Mouse (Mus musculus) neural tube, embryonic 11.5 days (tissue): ENCODE results near the gene Lrg1. TPM values are rescaled to one million over a fixed set of nuclear protein-coding genes. Genes with fewer than 3 reads are reported as not detected.

Experiments used
- ATAC-seq: fragments of 200-750 bp; cut with Nextera tagmentation; 2 replicates; pipeline ENCODE4 v1.8.0; 2017; ENCODE audit warnings: moderate number of reproducible peaks, mild to moderate bottlenecking, moderate TSS enrichment, moderate library complexity; ENCODE audit not compliant: insufficient read depth, low FRiP score, low TSS enrichment
- DNase-seq: peaks from one replicate; pipeline ENCODE4 v3.0.0-alpha.2; 2015; ENCODE audit warnings: low spot score
- H3K27ac ChIP-seq: fragments of 300-500 bp; sonication (generic); 2 replicates; pipeline ENCODE4 v1.5.1; 2014; ENCODE audit warnings: low read depth, mild to moderate bottlenecking, low read length
- H3K27me3 ChIP-seq: fragments of 300-500 bp; sonication (generic); 2 replicates; pipeline ENCODE4 v1.6.1; 2014; ENCODE audit warnings: mild to moderate bottlenecking, low read length, mixed read lengths; ENCODE audit not compliant: control insufficient read depth, insufficient read depth
- H3K36me3 ChIP-seq: fragments of 300-500 bp; sonication (generic); 2 replicates; pipeline ENCODE4 v1.6.1; 2014; ENCODE audit warnings: mild to moderate bottlenecking, low read length, moderate library complexity, mixed read lengths; ENCODE audit not compliant: control insufficient read depth, insufficient read depth
- H3K4me1 ChIP-seq: fragments of 300-500 bp; sonication (generic); 2 replicates; pipeline ENCODE4 v1.6.1; 2014; ENCODE audit warnings: low read length, mixed read lengths; ENCODE audit not compliant: control insufficient read depth, insufficient read depth
- H3K4me2 ChIP-seq: fragments of 300-500 bp; sonication (generic); 2 replicates; pipeline ENCODE4 v1.6.1; 2014; ENCODE audit warnings: low read depth, mild to moderate bottlenecking, moderate library complexity
- H3K4me3 ChIP-seq: fragments of 300-500 bp; sonication (generic); 2 replicates; pipeline ENCODE4 v1.5.1; 2014; ENCODE audit warnings: low read depth, low read length
- H3K9ac ChIP-seq: fragments of 300-500 bp; sonication (generic); 2 replicates; pipeline ENCODE4 v1.6.1; 2014; ENCODE audit warnings: mild to moderate bottlenecking, low read length
- H3K9me3 ChIP-seq: fragments of 300-500 bp; sonication (generic); 2 replicates; pipeline ENCODE4 v1.6.1; 2016; ENCODE audit warnings: low read length; ENCODE audit not compliant: control insufficient read depth
- WGBS: fragments of 180-500 bp; shearing (Covaris S2); extraction: QIAGEN DNeasy Blood & Tissue Kit; methylation state at CpG from one replicate; pipeline ENCODE4 v1.1.7; 2014; 5-methylcytosine and 5-hydroxymethylcytosine counted together
- polyA plus RNA-seq: library from polyadenylated mRNA; unstranded; fragments of >200 nt; fragmentation: Nextera tagmentation; extraction: Ambion mirVana; gene quantifications from 2 replicates; pipeline ENCODE4 v1.2.1, GENCODE M21; 2014

The Lrg1 gene
- polyA plus RNA-seq, 1 experiment from 2014 or later = not detected

- Histone ChIP-seq H3K27me3 (no peaks in the 10 kb centered on the region), H3K4me1 (no peaks in the 10 kb centered on the region), H3K9me3 (no peaks in the 10 kb centered on the region), H3K4me2 (no peak overlapping the region), H3K4me3 (no peak overlapping the region), H3K27ac (no peak overlapping the region), H3K36me3 (peaks cover 31% of the 10 kb centered on the region), H3K9ac (no peak overlapping the region)
- 94% methylated on average over 9 of the region's 9 CpGs for WGBS
- ATAC-seq (no peak), DNase-seq (no peak)
Measured at GRCm38 (mm10) chr17:56102927-56103326, 18.9 kb downstream of the Lrg1 start.

GRCm38 (mm10) chr17:56102158-56102557, 19.6 kb downstream of the Lrg1 start:
- DNase-seq = no peak
- Histone ChIP-seq H3K27ac (no peak overlapping the region), H3K9me3 (no peaks in the 10 kb centered on the region), H3K27me3 (no peaks in the 10 kb centered on the region), H3K9ac (no peak overlapping the region), H3K4me3 (no peak overlapping the region), H3K4me2 (no peak overlapping the region), H3K36me3 (peaks cover 36% of the 10 kb centered on the region), H3K4me1 (no peaks in the 10 kb centered on the region)
- WGBS = 91% methylated on average over 5 of the region's 5 CpGs
- ATAC-seq = no peak

DNA sequence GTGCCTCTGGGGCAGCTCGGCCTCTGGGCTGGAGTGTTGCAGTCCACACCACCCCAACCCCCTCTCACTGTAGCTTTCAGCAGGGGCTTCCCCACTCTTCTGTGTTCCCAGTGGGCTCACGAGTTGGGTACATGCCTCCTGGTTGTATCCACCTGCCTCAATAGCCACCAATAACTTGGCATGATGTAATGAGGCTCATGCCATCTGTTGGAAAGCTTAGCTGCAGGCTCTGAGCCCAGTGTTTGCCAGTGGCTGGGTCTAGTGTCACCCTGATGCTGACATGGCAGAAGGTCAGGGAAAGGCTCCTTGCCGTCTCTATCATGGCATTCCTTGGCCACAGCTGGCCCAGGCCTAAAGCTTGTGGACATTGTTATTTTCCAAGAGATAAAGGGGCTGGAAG, 21.0 kb downstream of the Lrg1 start:
- Histone ChIP-seq H3K4me2 (no peak overlapping the region), H3K4me3 (no peak overlapping the region), H3K9me3 (no peaks in the 10 kb centered on the region), H3K9ac (no peak overlapping the region), H3K4me1 (no peaks in the 10 kb centered on the region), H3K27me3 (no peaks in the 10 kb centered on the region), H3K27ac (no peak overlapping the region), H3K36me3 (peaks cover 48% of the 10 kb centered on the region)
- WGBS = 84% methylated on average over 3 of the region's 3 CpGs
- DNase-seq (no peak), ATAC-seq (no peak)

GRCm38 (mm10) chr17:56098711-56099572, 22.9 kb downstream of the Lrg1 start:
- H3K27ac ChIP-seq = no peak overlapping the region
- no peak overlapping the region for H3K4me3 ChIP-seq
- no peak overlapping the region for H3K4me2 ChIP-seq
- WGBS = 92% methylated on average over 15 of the region's 15 CpGs
- no peak overlapping the region for H3K9ac ChIP-seq
- H3K36me3 ChIP-seq = peaks cover 51% of the 10 kb centered on the region
- no peaks in the 10 kb centered on the region for H3K9me3 ChIP-seq
- H3K4me1 ChIP-seq = no peaks in the 10 kb centered on the region
- DNase-seq (no peak), ATAC-seq (no peak)
- no peaks in the 10 kb centered on the region for H3K27me3 ChIP-seq

GRCm38 (mm10) chr17:56098180-56098579, 23.6 kb downstream of the Lrg1 start:
- ATAC-seq (no peak), DNase-seq (no peak)
- WGBS = 88% methylated on average over 8 of the region's 8 CpGs
- Histone ChIP-seq H3K9me3 (no peaks in the 10 kb centered on the region), H3K4me1 (no peaks in the 10 kb centered on the region), H3K4me2 (no peak overlapping the region), H3K36me3 (peaks cover 51% of the 10 kb centered on the region), H3K4me3 (no peak overlapping the region), H3K9ac (no peak overlapping the region), H3K27ac (no peak overlapping the region), H3K27me3 (no peaks in the 10 kb centered on the region)

GRCm38 (mm10) chr17:56096883-56097282, 24.9 kb downstream of the Lrg1 start:
- Histone ChIP-seq H3K4me1 (no peaks in the 10 kb centered on the region), H3K9me3 (no peaks in the 10 kb centered on the region), H3K9ac (no peak overlapping the region), H3K27ac (no peak overlapping the region), H3K36me3 (peaks cover 40% of the 10 kb centered on the region), H3K4me2 (no peak overlapping the region), H3K27me3 (no peaks in the 10 kb centered on the region), H3K4me3 (no peak overlapping the region)
- DNase-seq = no peak
- 89% methylated on average over 12 of the region's 12 CpGs for WGBS
- ATAC-seq = no peak

GRCm38 (mm10) chr17:56092794-56093193, 29.0 kb downstream of the Lrg1 start:
- no peaks in the 10 kb centered on the region for H3K27me3 ChIP-seq
- DNase-seq (no peak), ATAC-seq (no peak)
- no peaks in the 10 kb centered on the region for H3K4me1 ChIP-seq
- H3K27ac ChIP-seq = no peak overlapping the region
- no peak overlapping the region for H3K4me3 ChIP-seq
- WGBS = 96% methylated on average over 1 of the region's 1 CpGs
- no peak overlapping the region for H3K4me2 ChIP-seq
- H3K36me3 ChIP-seq = peaks cover 22% of the 10 kb centered on the region
- H3K9me3 ChIP-seq = no peaks in the 10 kb centered on the region
- H3K9ac ChIP-seq = no peak overlapping the region

DNA sequence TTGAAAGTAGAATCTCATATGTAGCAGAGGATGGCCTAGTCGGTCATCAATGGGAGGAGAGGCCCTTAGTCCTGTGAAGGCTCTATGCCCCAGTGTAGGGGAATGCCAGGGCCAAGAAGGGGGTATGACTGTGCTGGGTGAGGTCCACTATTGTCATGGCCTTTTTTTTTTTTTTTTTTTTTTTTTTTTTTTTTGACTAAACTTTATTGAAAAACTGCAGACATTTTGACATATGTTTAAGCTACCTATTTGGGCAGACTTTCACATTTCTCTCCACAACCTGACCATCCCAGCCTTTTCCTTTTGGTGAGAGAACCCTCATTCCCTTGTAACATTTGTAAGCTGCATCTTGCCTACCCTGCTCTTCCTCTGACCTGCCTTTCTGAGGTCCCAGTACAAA, 29.5 kb downstream of the Lrg1 start:
- no peaks in the 10 kb centered on the region for H3K27me3 ChIP-seq
- 100% methylated on average over 1 of the region's 1 CpGs for WGBS
- no peaks in the 10 kb centered on the region for H3K9me3 ChIP-seq
- no peaks in the 10 kb centered on the region for H3K4me1 ChIP-seq
- peaks cover 19% of the 10 kb centered on the region for H3K36me3 ChIP-seq
- H3K4me3 ChIP-seq = no peak overlapping the region
- DNase-seq (no peak), ATAC-seq (no peak)
- H3K27ac ChIP-seq = no peak overlapping the region
- H3K4me2 ChIP-seq = no peak overlapping the region
- no peak overlapping the region for H3K9ac ChIP-seq
